13 mouse cellular contexts compared by ENCODE assay signal in the genomic region with DNA sequence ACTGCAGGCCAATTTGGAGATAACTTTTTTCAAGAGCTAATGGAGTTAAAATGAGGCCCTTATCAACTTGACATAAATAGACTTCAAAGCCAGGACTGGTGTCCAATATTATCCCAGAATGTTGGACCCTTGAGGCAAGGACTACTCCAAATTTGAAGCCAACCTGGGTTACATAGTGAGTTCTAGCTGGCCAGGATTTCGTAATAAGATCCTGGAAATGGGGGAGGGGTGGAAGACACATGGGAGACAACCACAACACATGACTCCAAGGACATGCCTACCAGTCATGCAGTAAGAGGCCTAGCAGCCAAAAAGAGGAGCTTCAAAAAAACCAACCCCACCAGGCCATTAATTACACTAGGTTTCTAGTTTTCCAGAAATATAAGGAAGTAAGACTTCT. TPM values are rescaled to one million over a fixed set of nuclear protein-coding genes. Genes with fewer than 3 reads are reported as not detected.
A peak's percentile ranks its signal among the peaks of the same experiment; 100 is the strongest.
DNase-seq lines count a peak whose midpoint lies in the region; ATAC-seq lines count a peak whose summit lies in the region.
"Had no signal": no experiment of that assay in that cellular context is flagged by ENCODE, and none has a peak within 500 bp of the region (broad histone marks: within the 10 kb centered on the region; RNA-seq: fewer than 3 reads in every experiment).

No protein-coding gene starts in this region.

- H3K9ac ChIP-seq in heart, embryonic 16.5 days (ENCODE audit: low read length) = no peak overlapping the region
- no peak overlapping the region for H3K9ac ChIP-seq in midbrain, embryonic 16.5 days (ENCODE audit: low read depth, low read length)
- H3K9ac ChIP-seq: intestine, embryonic 15.5 days; liver, embryonic 13.5 days had no signal

- DNase-seq in 416B (ENCODE audit: low read depth) (peak; percentile 71), adipocyte (ENCODE audit: low spot score) (peak; percentile 76)
- peak; percentile 19 for DNase-seq in fat pad, adult 2 months (ENCODE audit: extremely low read depth, low read depth, low spot score)
- DNase-seq in cerebellum, adult 9-11 months = no peak
- DNase-seq in c-Kit-positive CD71-positive TER-119-positive erythroid progenitor cells, embryonic 14.5 days (ENCODE audit: low spot score) = no peak
- DNase-seq in Muller cell, postnatal 12 days (ENCODE audit: inconsistent ontology term) = no peak
- DNase-seq: layer of hippocampus, adult 9-11 months; liver, embryonic 13.5 days; midbrain, embryonic 14.5 days; thymus, postnatal 36 days had no signal

- H3K9me3 ChIP-seq in heart, embryonic 16.5 days (replicated peaks; ENCODE audit: control insufficient read depth, low read length) = no peaks in the 10 kb centered on the region
- H3K9me3 ChIP-seq in midbrain, embryonic 16.5 days (replicated peaks; ENCODE audit: control insufficient read depth, low read length, poor library complexity, severe bottlenecking) = no peaks in the 10 kb centered on the region
- H3K9me3 ChIP-seq: intestine, embryonic 15.5 days; liver, embryonic 13.5 days had no signal

- H3K4me1 ChIP-seq in heart, embryonic 16.5 days (ENCODE audit: control insufficient read depth, insufficient read depth, low read length) = peaks cover 10% of the 10 kb centered on the region
- H3K4me1 ChIP-seq in midbrain, embryonic 16.5 days (ENCODE audit: control insufficient read depth, insufficient read depth, low read length) = no peaks in the 10 kb centered on the region
- H3K4me1 ChIP-seq: intestine, embryonic 15.5 days had no signal

- peak overlapping the region; percentile 26 for H3K4me2 ChIP-seq in heart, embryonic 16.5 days (ENCODE audit: low read depth, low read length)
- H3K4me2 ChIP-seq in midbrain, embryonic 16.5 days (ENCODE audit: low read length) = no peak overlapping the region
- H3K4me2 ChIP-seq: intestine, embryonic 15.5 days; liver, embryonic 13.5 days had no signal

- H3K4me3 ChIP-seq in heart, embryonic 16.5 days (ENCODE audit: low read length) = no peak overlapping the region
- H3K4me3 ChIP-seq in midbrain, embryonic 16.5 days (ENCODE audit: low read depth, low read length) = no peak overlapping the region
- H3K4me3 ChIP-seq: intestine, embryonic 15.5 days; liver, embryonic 13.5 days had no signal

- ATAC-seq in heart, embryonic 16.5 days (replicated peaks; ENCODE audit: extremely low read depth, insufficient read depth, low FRiP score) = peak; percentile 37
- no peak for ATAC-seq in midbrain, embryonic 16.5 days
- ATAC-seq: intestine, embryonic 15.5 days had no signal

- no peaks in the 10 kb centered on the region for H3K27me3 ChIP-seq in heart, embryonic 16.5 days (ENCODE audit: control insufficient read depth, insufficient read depth, low read length)
- no peaks in the 10 kb centered on the region for H3K27me3 ChIP-seq in midbrain, embryonic 16.5 days (ENCODE audit: control insufficient read depth, insufficient read depth, low read depth, low read length)
- H3K27me3 ChIP-seq: intestine, embryonic 15.5 days; liver, embryonic 13.5 days had no signal

- H3K36me3 ChIP-seq in heart, embryonic 16.5 days (ENCODE audit: control insufficient read depth, insufficient read depth) = 0 out of 2 replicates have a peak, but pooled peaks cover 3% of the 10 kb centered on the region
- H3K36me3 ChIP-seq in midbrain, embryonic 16.5 days (ENCODE audit: control insufficient read depth, insufficient read depth, low read length) = no peaks in the 10 kb centered on the region
- H3K36me3 ChIP-seq: intestine, embryonic 15.5 days had no signal

- peak overlapping the region; percentile 35 for H3K27ac ChIP-seq in heart, embryonic 16.5 days (ENCODE audit: low read length)
- no peak overlapping the region for H3K27ac ChIP-seq in midbrain, embryonic 16.5 days (ENCODE audit: low read length)
- H3K27ac ChIP-seq: intestine, embryonic 15.5 days; liver, embryonic 13.5 days had no signal

- 35% methylated on average over 1 of the region's 1 CpGs for WGBS in heart, embryonic 16.5 days
- WGBS in midbrain, embryonic 16.5 days = 74% methylated on average over 1 of the region's 1 CpGs

RNA-seq across cellular contexts. Expression of a gene that starts 50.0 kb away (rescaled TPM):
- polyA plus RNA-seq in heart, embryonic 16.5 days (2015; fragmentation: Nextera tagmentation; extraction: Ambion mirVana) = 71.4 and 72.2 TPM in 2 replicates
- 50.6 and 51.6 TPM in 2 replicates for polyA plus RNA-seq in midbrain, embryonic 16.5 days (2015; fragmentation: Nextera tagmentation; extraction: Ambion mirVana)

Comparison
In these comparisons a context has a peak if more than half of its experiments do, and no peak if none do; other contexts are left out.
1. DNase-seq: peak in 416B (single experiment), adipocyte (single experiment) and fat pad, adult 2 months (single experiment); none in cerebellum, adult 9-11 months (single experiment), c-Kit-positive CD71-positive TER-119-positive erythroid progenitor cells, embryonic 14.5 days (single experiment) and Muller cell, postnatal 12 days (single experiment).